In genomic region chr11:8882793-8883192, GRCm38 (mm10) we compare ENCODE assay signal across 15 mouse cellular contexts.
"Had no signal": no experiment of that assay in that cellular context is flagged by ENCODE, and none has a peak within 500 bp of the region (broad histone marks: within the 10 kb centered on the region; RNA-seq: fewer than 3 reads in every experiment).

No protein-coding gene starts in this region.

- H3K4me3 ChIP-seq: neural tube, embryonic 15.5 days; stomach, embryonic 15.5 days had no signal

- H3K4me2 ChIP-seq: neural tube, embryonic 15.5 days; stomach, embryonic 15.5 days had no signal

- H3K9ac ChIP-seq: neural tube, embryonic 15.5 days; stomach, embryonic 15.5 days had no signal

- H3K27me3 ChIP-seq: neural tube, embryonic 15.5 days; stomach, embryonic 15.5 days had no signal

- H3K27ac ChIP-seq: neural tube, embryonic 15.5 days; stomach, embryonic 15.5 days; stomach, postnatal 0 days had no signal

- H3K9me3 ChIP-seq: neural tube, embryonic 15.5 days; stomach, embryonic 15.5 days had no signal

- DNase-seq: retina, postnatal 1 day; right cerebral cortex, adult 18-20 months; right cerebral cortex, postnatal 14 days; right cerebral cortex, postnatal 25 days; right cerebral cortex, postnatal 4 days; spleen, adult 18-20 months; thymus, adult 18-20 months; thymus, adult 2 months; thymus, postnatal 14 days; thymus, postnatal 25 days; thymus, postnatal 36 days; thymus, postnatal 4 days had no signal

- H3K4me1 ChIP-seq: neural tube, embryonic 15.5 days; stomach, embryonic 15.5 days had no signal

- H3K36me3 ChIP-seq: neural tube, embryonic 15.5 days; stomach, embryonic 15.5 days had no signal
